Mouse (Mus musculus) liver, embryonic 12.5 days (tissue): ENCODE results near the gene Creb5. TPM values are rescaled to one million over a fixed set of nuclear protein-coding genes. Genes with fewer than 3 reads are reported as not detected.
A peak's percentile ranks its signal among the peaks of the same experiment; 100 is the strongest.

Experiments
- ATAC-seq: fragments of 200-750 bp; cut with Nextera tagmentation; 2 replicates; pipeline ENCODE4 v1.8.0; 2017; ENCODE audit warnings: moderate number of reproducible peaks, mild to moderate bottlenecking, moderate library complexity
- H3K27ac ChIP-seq: fragments of 300-500 bp; sonication (generic); 2 replicates; pipeline ENCODE4 v1.5.1; 2016; ENCODE audit warnings: mild to moderate bottlenecking
- H3K27me3 ChIP-seq: fragments of 300-500 bp; sonication (generic); replicated peaks from 2 replicates; pipeline ENCODE4 v1.6.1; 2016; ENCODE audit warnings: mild to moderate bottlenecking, moderate library complexity
- H3K36me3 ChIP-seq: fragments of 300-500 bp; sonication (generic); 2 replicates; pipeline ENCODE4 v1.6.1; 2016; ENCODE audit warnings: mild to moderate bottlenecking, moderate library complexity
- H3K4me1 ChIP-seq: fragments of 300-500 bp; sonication (generic); 2 replicates; pipeline ENCODE4 v1.6.1; 2016
- H3K4me2 ChIP-seq: fragments of 300-500 bp; sonication (generic); 2 replicates; pipeline ENCODE4 v1.6.1; 2016; ENCODE audit warnings: mild to moderate bottlenecking, moderate library complexity
- H3K4me3 ChIP-seq: fragments of 300-500 bp; sonication (generic); 2 replicates; pipeline ENCODE4 v1.5.1; 2016; ENCODE audit warnings: mild to moderate bottlenecking, moderate library complexity
- H3K9ac ChIP-seq: fragments of 300-500 bp; sonication (generic); 2 replicates; pipeline ENCODE4 v1.6.1; 2016; ENCODE audit warnings: mild to moderate bottlenecking, moderate library complexity
- H3K9me3 ChIP-seq: fragments of 300-500 bp; sonication (generic); replicated peaks from 2 replicates; pipeline ENCODE4 v1.6.1; 2016; ENCODE audit warnings: mild to moderate bottlenecking, moderate library complexity
- WGBS: fragments of 180-500 bp; shearing (Covaris S2); methylation state at CpG from one replicate; pipeline ENCODE4 v1.1.7; 2016; ENCODE audit not compliant: insufficient replicate concordance; 5-methylcytosine and 5-hydroxymethylcytosine counted together
- polyA plus RNA-seq: library from polyadenylated mRNA; unstranded; fragments of >200 nt; fragmentation: Nextera tagmentation; extraction: Ambion mirVana; gene quantifications from 2 replicates; pipeline ENCODE4 v1.2.1, GENCODE M21; 2016

Gene Creb5
- polyA plus RNA-seq, 1 experiment from 2014 or later = 0.33 TPM

DNA sequence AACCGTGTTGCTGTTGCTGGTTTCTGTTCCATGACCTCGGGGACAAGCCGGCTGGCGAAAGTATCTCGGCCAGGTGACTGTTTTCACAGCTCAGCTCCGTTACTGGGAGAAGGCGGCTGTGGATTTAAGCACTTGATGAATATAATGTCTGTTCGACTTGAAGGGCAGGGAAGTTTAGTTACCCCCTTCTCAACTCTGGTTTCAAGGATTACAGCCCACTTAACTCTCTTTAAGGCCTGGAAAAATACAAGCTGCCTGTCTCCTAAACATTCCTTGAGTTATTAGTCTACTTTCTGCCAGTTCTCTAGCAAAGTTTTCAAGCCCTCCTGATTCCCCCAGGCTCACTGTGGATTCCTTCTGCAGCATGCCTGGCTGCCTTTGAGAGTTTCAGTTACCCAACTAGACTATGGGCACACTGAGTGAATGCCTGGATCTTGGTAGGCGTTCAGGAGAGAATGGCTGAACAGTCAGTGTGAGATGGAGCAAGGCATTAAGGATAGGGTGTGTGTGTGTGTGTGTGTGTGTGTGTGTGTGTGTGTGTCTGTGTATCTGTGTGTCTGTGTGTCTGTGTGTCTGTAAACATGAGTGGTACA, 184.0 kb downstream of the Creb5 start:
- H3K9ac ChIP-seq = no peak overlapping the region
- H3K27me3 ChIP-seq = no peaks in the 10 kb centered on the region
- H3K4me1 ChIP-seq = no peaks in the 10 kb centered on the region
- H3K9me3 ChIP-seq = no peaks in the 10 kb centered on the region
- no peaks in the 10 kb centered on the region for H3K36me3 ChIP-seq
- no peak overlapping the region for H3K27ac ChIP-seq
- H3K4me3 ChIP-seq = no peak overlapping the region
- WGBS = 57% methylated on average over 9 of the region's 9 CpGs
- H3K4me2 ChIP-seq = no peak overlapping the region
- no peak for ATAC-seq

DNA sequence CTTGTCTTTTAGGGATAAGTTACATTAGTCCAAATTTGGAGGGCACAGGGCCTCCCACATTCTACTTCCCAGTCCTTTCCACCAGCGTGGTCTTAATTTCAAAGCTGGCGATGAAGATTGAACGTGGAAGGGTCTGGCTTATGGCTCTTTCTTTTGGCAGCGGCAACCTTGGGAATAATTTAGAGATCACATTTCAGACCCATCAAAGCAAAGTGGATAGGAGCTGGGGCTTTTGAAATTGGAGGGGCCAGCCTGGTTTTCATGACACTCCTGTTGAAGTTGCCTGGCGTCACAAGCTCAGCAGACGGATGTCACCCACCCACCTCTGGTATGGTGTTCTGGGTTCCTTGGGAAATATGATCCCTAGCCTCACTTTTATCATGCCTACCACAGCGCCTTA, 185.7 kb downstream of the Creb5 start:
- Histone ChIP-seq H3K4me2 (no peak overlapping the region), H3K9ac (no peak overlapping the region), H3K27me3 (no peaks in the 10 kb centered on the region), H3K36me3 (no peaks in the 10 kb centered on the region), H3K4me3 (no peak overlapping the region), H3K9me3 (no peaks in the 10 kb centered on the region), H3K27ac (no peak overlapping the region), H3K4me1 (no peaks in the 10 kb centered on the region)
- WGBS = 71% methylated on average over 7 of the region's 7 CpGs
- no peak for ATAC-seq

DNA sequence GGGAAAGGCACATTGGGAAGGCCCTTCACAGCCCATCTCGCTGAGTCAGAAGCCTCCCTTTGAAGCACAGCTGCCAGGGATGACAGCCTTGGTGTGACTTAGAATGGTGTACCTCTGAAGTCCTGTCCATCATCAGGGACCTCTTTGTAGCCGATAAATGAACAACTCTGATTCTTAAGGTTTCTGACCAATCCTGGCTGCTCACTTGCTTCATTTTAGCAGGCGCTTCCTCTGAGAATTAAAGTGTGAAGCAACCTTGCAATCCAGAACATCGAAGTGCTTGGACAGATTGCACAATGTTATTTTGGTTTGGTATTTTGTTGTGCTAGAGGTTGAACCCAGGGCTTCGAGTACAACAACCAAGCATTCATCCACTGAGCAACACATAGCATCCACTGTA, 190.4 kb downstream of the Creb5 start:
- Histone ChIP-seq H3K4me3 (no peak overlapping the region), H3K9ac (no peak overlapping the region), H3K27ac (no peak overlapping the region), H3K27me3 (no peaks in the 10 kb centered on the region), H3K4me1 (no peaks in the 10 kb centered on the region), H3K36me3 (no peaks in the 10 kb centered on the region), H3K9me3 (no peaks in the 10 kb centered on the region), H3K4me2 (no peak overlapping the region)
- ATAC-seq = no peak
- WGBS = 68% methylated on average over 5 of the region's 5 CpGs

DNA sequence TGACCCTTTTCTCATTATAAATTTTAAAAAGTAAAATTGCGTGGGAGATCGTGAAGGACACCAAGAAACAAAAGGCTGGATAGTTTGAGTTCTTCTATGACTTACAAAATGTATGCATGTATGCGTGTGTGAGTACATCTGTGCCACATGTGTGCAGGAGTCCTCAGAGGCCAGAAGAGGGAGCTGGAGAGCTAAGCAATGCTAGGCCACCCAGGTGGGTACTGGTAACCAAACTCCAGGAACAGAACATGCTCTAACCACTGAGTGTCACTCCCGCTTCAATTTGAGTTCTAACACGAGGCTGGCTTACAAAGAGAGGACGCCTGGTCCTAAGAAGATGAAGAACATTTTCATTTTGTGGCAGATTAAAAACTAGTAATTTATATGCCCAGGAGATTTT, 203.8 kb downstream of the Creb5 start:
- H3K27me3 ChIP-seq = no peaks in the 10 kb centered on the region
- H3K9ac ChIP-seq = no peak overlapping the region
- H3K4me1 ChIP-seq = no peaks in the 10 kb centered on the region
- H3K9me3 ChIP-seq = no peaks in the 10 kb centered on the region
- no peak overlapping the region for H3K27ac ChIP-seq
- H3K36me3 ChIP-seq = no peaks in the 10 kb centered on the region
- WGBS = 69% methylated on average over 6 of the region's 6 CpGs
- ATAC-seq = no peak
- no peak overlapping the region for H3K4me3 ChIP-seq
- no peak overlapping the region for H3K4me2 ChIP-seq

DNA sequence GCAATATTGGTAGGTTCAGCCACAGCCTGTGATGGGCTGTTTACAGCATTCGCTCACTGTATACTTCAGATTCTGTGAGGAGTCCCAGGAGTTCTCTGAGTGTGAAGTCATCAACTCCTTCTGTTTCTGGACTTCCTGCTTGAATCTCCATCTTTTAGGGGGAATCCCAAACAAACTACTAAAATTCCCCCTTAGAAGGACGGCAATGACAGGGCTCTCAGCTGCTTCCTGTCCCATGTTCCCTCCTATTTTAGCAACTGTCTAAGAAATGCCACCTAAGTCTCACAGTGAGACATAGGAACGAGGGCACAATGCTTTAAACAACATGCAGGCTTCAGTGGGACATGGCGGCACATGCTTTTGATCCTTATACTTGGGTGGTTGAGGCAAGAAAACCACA, 204.3 kb downstream of the Creb5 start:
- ATAC-seq = no peak

GRCm38 (mm10) chr6:53493864-53494263, 206.8 kb downstream of the Creb5 start:
- Histone ChIP-seq H3K27ac (no peak overlapping the region), H3K9me3 (no peaks in the 10 kb centered on the region), H3K4me2 (no peak overlapping the region), H3K36me3 (no peaks in the 10 kb centered on the region), H3K4me3 (no peak overlapping the region), H3K27me3 (no peaks in the 10 kb centered on the region), H3K9ac (no peak overlapping the region), H3K4me1 (no peaks in the 10 kb centered on the region)
- no peak for ATAC-seq
- 45% methylated on average over 5 of the region's 5 CpGs for WGBS

More for the DNA sequence above, 204.3 kb downstream of the Creb5 start:
- Histone ChIP-seq H3K9me3 (no peaks in the 10 kb centered on the region), H3K27ac (no peak overlapping the region), H3K27me3 (no peaks in the 10 kb centered on the region), H3K4me2 (no peak overlapping the region), H3K4me1 (no peaks in the 10 kb centered on the region), H3K4me3 (no peak overlapping the region), H3K36me3 (no peaks in the 10 kb centered on the region), H3K9ac (no peak overlapping the region)
- 68% methylated on average over 4 of the region's 4 CpGs for WGBS

GRCm38 (mm10) chr6:53495667-53496066, 208.6 kb downstream of the Creb5 start:
- Histone ChIP-seq H3K36me3 (no peaks in the 10 kb centered on the region), H3K4me3 (no peak overlapping the region), H3K27me3 (no peaks in the 10 kb centered on the region), H3K27ac (no peak overlapping the region), H3K4me2 (no peak overlapping the region), H3K9me3 (no peaks in the 10 kb centered on the region), H3K4me1 (no peaks in the 10 kb centered on the region), H3K9ac (no peak overlapping the region)
- ATAC-seq = no peak
- 61% methylated on average over 5 of the region's 5 CpGs for WGBS

GRCm38 (mm10) chr6:53496325-53496753, 209.3 kb downstream of the Creb5 start:
- no peaks in the 10 kb centered on the region for H3K27me3 ChIP-seq
- H3K4me3 ChIP-seq = no peak overlapping the region
- WGBS = 54% methylated on average over 4 of the region's 4 CpGs
- H3K9me3 ChIP-seq = no peaks in the 10 kb centered on the region
- H3K4me1 ChIP-seq = no peaks in the 10 kb centered on the region
- no peaks in the 10 kb centered on the region for H3K36me3 ChIP-seq
- no peak overlapping the region for H3K27ac ChIP-seq
- H3K9ac ChIP-seq = no peak overlapping the region
- 0 out of 2 replicates have a peak, but pooled peaks have one; percentile 8 for ATAC-seq
- H3K4me2 ChIP-seq = no peak overlapping the region

DNA sequence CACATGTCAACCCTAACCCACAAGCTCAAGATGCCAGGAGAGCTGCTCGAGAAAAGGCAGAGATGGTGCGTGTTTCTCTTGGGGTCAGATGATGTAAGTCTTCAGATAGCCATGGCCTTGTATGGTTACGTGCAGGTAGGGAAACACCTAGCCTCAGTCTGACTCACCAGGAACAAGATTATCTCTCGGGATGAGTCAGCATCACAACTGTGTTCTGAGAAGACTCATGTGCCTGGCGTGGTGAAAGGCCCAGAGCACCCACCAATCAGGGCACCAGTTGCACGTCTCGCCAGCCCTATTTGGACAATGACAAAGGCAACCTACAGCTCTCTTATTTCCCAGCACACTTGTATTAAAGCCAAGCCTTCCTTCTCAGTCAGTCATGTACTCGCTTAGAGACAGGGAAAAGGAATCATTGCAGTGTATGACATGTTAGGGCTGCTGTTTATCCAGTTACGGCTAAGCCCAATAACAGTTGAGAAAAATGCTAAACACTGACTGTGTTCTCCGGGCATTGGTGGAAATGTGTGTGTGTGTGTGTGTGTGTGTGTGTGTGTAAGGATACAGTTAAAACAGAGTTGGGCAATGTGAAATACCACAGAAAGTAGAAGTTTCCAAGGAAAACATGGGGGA, 210.9 kb downstream of the Creb5 start:
- Histone ChIP-seq H3K9ac (no peak overlapping the region), H3K36me3 (no peaks in the 10 kb centered on the region), H3K27ac (no peak overlapping the region), H3K4me2 (no peak overlapping the region), H3K4me3 (no peak overlapping the region), H3K27me3 (no peaks in the 10 kb centered on the region), H3K4me1 (no peaks in the 10 kb centered on the region), H3K9me3 (no peaks in the 10 kb centered on the region)
- no peak for ATAC-seq
- 71% methylated on average over 10 of the region's 10 CpGs for WGBS

GRCm38 (mm10) chr6:53499621-53500295, 212.7 kb downstream of the Creb5 start:
- H3K27me3 ChIP-seq = no peaks in the 10 kb centered on the region

DNA sequence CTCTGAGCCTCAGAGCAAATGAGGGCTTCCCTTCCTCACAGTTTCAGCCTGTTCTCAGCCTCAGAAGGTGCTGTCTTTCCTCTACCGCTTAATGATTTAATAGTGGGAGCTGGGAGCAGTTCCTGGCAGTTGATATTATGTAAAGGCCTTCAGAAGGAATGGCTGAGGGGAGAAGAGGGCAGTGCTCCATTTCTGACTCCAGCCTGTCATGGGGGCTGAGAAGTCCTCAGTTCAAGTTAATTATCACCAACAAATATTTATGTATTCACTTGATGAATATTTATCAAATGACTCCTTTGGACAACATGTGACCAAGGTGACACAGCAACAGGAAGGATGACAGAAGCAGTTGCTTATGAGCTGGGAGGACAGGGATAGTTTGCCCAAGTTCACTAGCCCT, 214.2 kb downstream of the Creb5 start:
- H3K27me3 ChIP-seq = no peaks in the 10 kb centered on the region
- no peak for ATAC-seq
- H3K4me2 ChIP-seq = no peak overlapping the region
- no peak overlapping the region for H3K9ac ChIP-seq
- no peak overlapping the region for H3K4me3 ChIP-seq
- no peaks in the 10 kb centered on the region for H3K9me3 ChIP-seq
- WGBS = 64% methylated on average over 1 of the region's 1 CpGs
- no peaks in the 10 kb centered on the region for H3K4me1 ChIP-seq
- no peak overlapping the region for H3K27ac ChIP-seq
- no peaks in the 10 kb centered on the region for H3K36me3 ChIP-seq

More at GRCm38 (mm10) chr6:53499621-53500295, 212.7 kb downstream of the Creb5 start:
- H3K27ac ChIP-seq = no peak overlapping the region
- no peaks in the 10 kb centered on the region for H3K36me3 ChIP-seq
- H3K4me2 ChIP-seq = no peak overlapping the region
- H3K4me1 ChIP-seq = no peaks in the 10 kb centered on the region
- ATAC-seq = no peak
- 64% methylated on average over 8 of the region's 8 CpGs for WGBS
- no peak overlapping the region for H3K9ac ChIP-seq
- H3K4me3 ChIP-seq = no peak overlapping the region
- no peaks in the 10 kb centered on the region for H3K9me3 ChIP-seq

DNA sequence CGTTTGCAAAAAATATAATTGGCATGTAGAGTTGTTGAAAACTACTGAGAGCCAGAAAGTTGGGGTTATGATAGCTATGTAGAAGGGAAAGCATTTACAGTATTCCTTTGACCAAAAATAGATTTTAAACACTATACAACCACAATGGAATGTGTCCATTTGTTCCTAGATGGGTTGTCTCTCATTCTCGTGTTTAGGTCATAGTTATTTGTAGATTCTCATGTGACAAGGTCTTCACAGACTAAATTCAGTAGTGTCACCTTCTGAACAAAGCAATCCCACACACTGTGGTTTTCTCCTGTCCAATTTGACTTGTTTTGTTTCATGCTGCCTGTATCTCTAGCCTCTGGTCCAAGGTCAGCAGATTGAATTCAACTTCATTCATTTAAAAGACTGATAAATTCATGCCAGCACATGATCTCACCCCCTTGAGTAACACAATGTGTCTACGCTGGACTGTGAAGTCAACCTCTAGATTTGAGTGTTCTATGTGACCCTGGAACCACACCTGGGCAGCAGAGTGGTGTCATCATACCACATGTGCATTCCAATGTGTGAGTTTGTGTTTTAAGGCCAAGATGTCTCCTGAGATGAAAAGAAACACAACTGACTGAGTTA, 220.0 kb downstream of the Creb5 start:
- Histone ChIP-seq H3K9me3 (no peaks in the 10 kb centered on the region), H3K4me1 (no peaks in the 10 kb centered on the region), H3K27me3 (no peaks in the 10 kb centered on the region), H3K4me2 (no peak overlapping the region), H3K27ac (no peak overlapping the region), H3K36me3 (no peaks in the 10 kb centered on the region), H3K9ac (no peak overlapping the region), H3K4me3 (no peak overlapping the region)
- ATAC-seq = no peak
- WGBS = 46% methylated on average over 3 of the region's 3 CpGs
